Mouse (Mus musculus): Measurements from ENCODE around the gene H2afz. TPM values are rescaled to one million over a fixed set of nuclear protein-coding genes. Genes with fewer than 3 reads are reported as not detected.
"Not testable (repeated sequence)": the region's sequence is repeated elsewhere in the genome, so short reads cannot be mapped to it uniquely, and the experiment has no call there.

H2afz gene
- polyA plus RNA-seq, 1 experiment from 2014 or later, result 3,605 TPM

- Histone ChIP-seq H3K4me3 (no peak overlapping the region), H3K4me1 (peaks cover 8% of the 10 kb centered on the region), H3K9me3 (replicated peaks) (no peaks in the 10 kb centered on the region), H3K27me3 (ENCODE audit: low read depth, poor library complexity, severe bottlenecking) (no peaks in the 10 kb centered on the region), H3K27ac (replicated peaks) (no peak overlapping the region), H3K36me3 (no peaks in the 10 kb centered on the region)
- DNase-seq (ENCODE audit: low spot score), result no peak
- WGBS, result 90% methylated on average over 9 of the region's 9 CpGs
Observed at GRCm38 (mm10) chr3:137848354-137848753, 15.9 kb upstream of the H2afz start.

GRCm38 (mm10) chr3:137849697-137850096, 14.6 kb upstream of the H2afz start:
- no peak overlapping the region for H3K4me3 ChIP-seq
- no peaks in the 10 kb centered on the region for H3K27me3 ChIP-seq (ENCODE audit: low read depth, poor library complexity, severe bottlenecking)
- H3K9me3 ChIP-seq (replicated peaks), result no peaks in the 10 kb centered on the region
- peaks cover 8% of the 10 kb centered on the region for H3K4me1 ChIP-seq
- no peak for DNase-seq (ENCODE audit: low spot score)
- H3K36me3 ChIP-seq, result no peaks in the 10 kb centered on the region
- H3K27ac ChIP-seq (replicated peaks), result no peak overlapping the region
- 91% methylated on average over 5 of the region's 5 CpGs for WGBS

GRCm38 (mm10) chr3:137851196-137851595, 13.1 kb upstream of the H2afz start:
- Histone ChIP-seq H3K4me3 (no peak overlapping the region), H3K4me1 (peaks cover 8% of the 10 kb centered on the region), H3K9me3 (replicated peaks) (no peaks in the 10 kb centered on the region), H3K36me3 (no peaks in the 10 kb centered on the region), H3K27me3 (ENCODE audit: low read depth, poor library complexity, severe bottlenecking) (no peaks in the 10 kb centered on the region), H3K27ac (replicated peaks) (no peak overlapping the region)
- no peak for DNase-seq (ENCODE audit: low spot score)
- 93% methylated on average over 2 of the region's 2 CpGs for WGBS

- H3K4me3 ChIP-seq; H3K4me1 ChIP-seq; H3K36me3 ChIP-seq; H3K27ac ChIP-seq (replicated peaks); H3K9me3 ChIP-seq (replicated peaks); H3K27me3 ChIP-seq (ENCODE audit: low read depth, poor library complexity, severe bottlenecking); DNase-seq (ENCODE audit: low spot score): not testable (repeated sequence)
- 94% methylated on average over 1 of the region's 1 CpGs for WGBS
Observed at GRCm38 (mm10) chr3:137853011-137853410, 11.3 kb upstream of the H2afz start.

- Histone ChIP-seq H3K27ac (replicated peaks) (no peak overlapping the region), H3K4me1 (no peaks in the 10 kb centered on the region), H3K9me3 (replicated peaks) (no peaks in the 10 kb centered on the region), H3K36me3 (no peaks in the 10 kb centered on the region), H3K27me3 (ENCODE audit: low read depth, poor library complexity, severe bottlenecking) (no peaks in the 10 kb centered on the region), H3K4me3 (no peak overlapping the region)
- 83% methylated on average over 3 of the region's 3 CpGs for WGBS
- DNase-seq (ENCODE audit: low spot score), result no peak
Observed at GRCm38 (mm10) chr3:137855328-137855727, 9.0 kb upstream of the H2afz start.

- no peaks in the 10 kb centered on the region for H3K4me1 ChIP-seq
- no peaks in the 10 kb centered on the region for H3K36me3 ChIP-seq
- H3K4me3 ChIP-seq, result no peak overlapping the region
- WGBS, result 85% methylated on average over 7 of the region's 7 CpGs
- H3K27ac ChIP-seq (replicated peaks), result no peak overlapping the region
- DNase-seq (ENCODE audit: low spot score), result no peak
- no peaks in the 10 kb centered on the region for H3K9me3 ChIP-seq (replicated peaks)
- no peaks in the 10 kb centered on the region for H3K27me3 ChIP-seq (ENCODE audit: low read depth, poor library complexity, severe bottlenecking)
Observed at GRCm38 (mm10) chr3:137856061-137856460, 8.2 kb upstream of the H2afz start.

GRCm38 (mm10) chr3:137860394-137861170, 3.7 kb upstream of the H2afz start:
- H3K27me3 ChIP-seq (ENCODE audit: low read depth, poor library complexity, severe bottlenecking), result no peaks in the 10 kb centered on the region
- H3K36me3 ChIP-seq, result no peaks in the 10 kb centered on the region
- no peaks in the 10 kb centered on the region for H3K9me3 ChIP-seq (replicated peaks)
- 86% methylated on average over 8 of the region's 8 CpGs for WGBS
- H3K27ac ChIP-seq (replicated peaks), result no peak overlapping the region
- DNase-seq (ENCODE audit: low spot score), result no peak
- peaks cover 9% of the 10 kb centered on the region; the same call in 1 of the 2 replicates for H3K4me1 ChIP-seq
- H3K4me3 ChIP-seq, result no peak overlapping the region

- WGBS, result 89% methylated on average over 4 of the region's 4 CpGs
- H3K9me3 ChIP-seq (replicated peaks), result no peaks in the 10 kb centered on the region
- DNase-seq (ENCODE audit: low spot score), result no peak
- H3K4me3 ChIP-seq, result no peak overlapping the region
- H3K36me3 ChIP-seq, result peaks cover 6% of the 10 kb centered on the region
- H3K4me1 ChIP-seq, result peaks cover 14% of the 10 kb centered on the region
- H3K27ac ChIP-seq (replicated peaks), result no peak overlapping the region
- H3K27me3 ChIP-seq (ENCODE audit: low read depth, poor library complexity, severe bottlenecking), result no peaks in the 10 kb centered on the region
Observed at GRCm38 (mm10) chr3:137861436-137861835, 2.9 kb upstream of the H2afz start.

GRCm38 (mm10) chr3:137862600-137862999, 1.7 kb upstream of the H2afz start:
- Histone ChIP-seq H3K4me1 (peaks cover 22% of the 10 kb centered on the region), H3K27me3 (ENCODE audit: low read depth, poor library complexity, severe bottlenecking) (no peaks in the 10 kb centered on the region), H3K36me3 (peaks cover 12% of the 10 kb centered on the region), H3K27ac (replicated peaks) (no peak overlapping the region), H3K9me3 (replicated peaks) (no peaks in the 10 kb centered on the region), H3K4me3 (no peak overlapping the region)
- 94% methylated on average over 3 of the region's 3 CpGs for whole genome bisulfite sequencing
- DNase-seq (ENCODE audit: low spot score), result no peak

- WGBS, result 44% methylated on average over 22 of the region's 22 CpGs
- Histone ChIP-seq H3K4me3 (peak overlapping the region; percentile 89), H3K9me3 (replicated peaks) (no peaks in the 10 kb centered on the region), H3K27me3 (ENCODE audit: low read depth, poor library complexity, severe bottlenecking) (no peaks in the 10 kb centered on the region), H3K27ac (replicated peaks) (peak overlapping the region; percentile 99), H3K36me3 (peaks cover 12% of the 10 kb centered on the region), H3K4me1 (peaks cover 29% of the 10 kb centered on the region)
- DNase-seq (ENCODE audit: low spot score), result no peak
Observed at GRCm38 (mm10) chr3:137863330-137864123, 760 bp upstream of the H2afz start.

GRCm38 (mm10) chr3:137864988-137865982, 998 bp downstream of the H2afz start:
- under 1% methylated on average over 74 of the region's 74 CpGs for WGBS
- peaks cover 12% of the 10 kb centered on the region for H3K36me3 ChIP-seq
- peak overlapping the region; percentile 99 for H3K27ac ChIP-seq (replicated peaks)
- no peaks in the 10 kb centered on the region for H3K9me3 ChIP-seq (replicated peaks)
- peaks cover 38% of the 10 kb centered on the region for H3K4me1 ChIP-seq
- peak overlapping the region; percentile 89 for H3K4me3 ChIP-seq
- peak; percentile 88 for DNase-seq (ENCODE audit: low spot score)
- H3K27me3 ChIP-seq (ENCODE audit: low read depth, poor library complexity, severe bottlenecking), result no peaks in the 10 kb centered on the region

GRCm38 (mm10) chr3:137867133-137867436, 2.8 kb downstream of the H2afz start:
- no peaks in the 10 kb centered on the region for H3K27me3 ChIP-seq (ENCODE audit: low read depth, poor library complexity, severe bottlenecking)
- H3K4me3 ChIP-seq, result peak overlapping the region; percentile 84
- peaks cover 12% of the 10 kb centered on the region for H3K36me3 ChIP-seq
- H3K4me1 ChIP-seq, result peaks cover 38% of the 10 kb centered on the region
- 3% methylated on average over 2 of the region's 2 CpGs for WGBS
- peak overlapping the region; percentile 97 for H3K27ac ChIP-seq (replicated peaks)
- no peaks in the 10 kb centered on the region for H3K9me3 ChIP-seq (replicated peaks)
- no peak for DNase-seq (ENCODE audit: low spot score)

Data from midbrain, embryonic 10.5 days (tissue).